Mouse (Mus musculus) forebrain, embryonic 10.5 days (tissue): ENCODE data around the gene Cebpa. TPM values are rescaled to one million over a fixed set of nuclear protein-coding genes. Genes with fewer than 3 reads are reported as not detected.

Experiments
- DNase-seq: peaks from one replicate; pipeline ENCODE4 v3.0.0-alpha.2; 2017; ENCODE audit warnings: low spot score; ENCODE audit errors: extremely low spot score
- H3K27ac ChIP-seq: fragments of 300-500 bp; sonication (generic); 2 replicates; pipeline ENCODE4 v1.5.1; 2016; ENCODE audit warnings: mild to moderate bottlenecking
- H3K27me3 ChIP-seq: fragments of 300-500 bp; sonication (generic); 2 replicates; pipeline ENCODE4 v1.6.1; 2016; ENCODE audit warnings: mild to moderate bottlenecking; ENCODE audit not compliant: poor library complexity, severe bottlenecking
- H3K36me3 ChIP-seq: fragments of 300-500 bp; sonication (generic); replicated peaks from 2 replicates; pipeline ENCODE4 v1.6.1; 2016; ENCODE audit warnings: mild to moderate bottlenecking, moderate library complexity
- H3K4me1 ChIP-seq: fragments of 300-500 bp; sonication (generic); 2 replicates; pipeline ENCODE4 v1.6.1; 2016
- H3K4me3 ChIP-seq: fragments of 300-500 bp; sonication (generic); 2 replicates; pipeline ENCODE4 v1.5.1; 2016; ENCODE audit warnings: mild to moderate bottlenecking, moderate library complexity
- H3K9me3 ChIP-seq: fragments of 300-500 bp; sonication (generic); 2 replicates; pipeline ENCODE4 v1.6.1; 2016; ENCODE audit warnings: mild to moderate bottlenecking, moderate library complexity
- WGBS: fragments of 180-500 bp; shearing (Covaris S2); methylation state at CpG from one replicate; pipeline ENCODE4 v1.1.7; 2016; 5-methylcytosine and 5-hydroxymethylcytosine counted together
- polyA plus RNA-seq: library from polyadenylated mRNA; unstranded; fragments of >200 nt; fragmentation: Nextera tagmentation; extraction: Ambion mirVana; gene quantifications from 2 replicates; pipeline ENCODE4 v1.2.1, GENCODE M21; 2016

Gene Cebpa
- polyA plus RNA-seq, 1 experiment from 2014 or later: 0.40 TPM

DNA sequence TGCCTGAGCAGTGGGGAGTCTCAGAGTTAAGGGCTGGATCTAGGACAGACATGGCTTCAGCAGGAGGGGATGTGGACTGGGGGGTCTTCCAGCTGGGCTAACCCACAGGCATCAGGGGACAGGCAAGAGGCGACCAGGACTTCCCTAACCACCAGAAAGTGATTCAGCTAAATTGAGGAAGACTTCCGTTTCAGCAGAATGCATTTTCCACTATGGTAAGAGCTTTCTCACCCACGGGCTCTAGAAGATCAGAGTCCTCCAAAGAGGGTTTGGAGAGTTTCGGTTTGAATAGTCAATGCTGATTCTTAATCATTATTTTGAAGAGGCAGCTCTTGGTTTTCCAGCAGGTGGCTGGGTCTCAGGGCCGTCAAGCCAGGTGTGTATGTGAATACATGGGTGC lies 20.8 kb downstream of the Cebpa start:
- H3K9me3 ChIP-seq: no peaks in the 10 kb centered on the region
- H3K27me3 ChIP-seq: no peaks in the 10 kb centered on the region
- 88% methylated on average over 5 of the region's 5 CpGs for WGBS
- no peak for DNase-seq
- no peak overlapping the region for H3K4me3 ChIP-seq
- peaks cover 10% of the 10 kb centered on the region; the same call in 1 of the 2 replicates for H3K4me1 ChIP-seq
- no peaks in the 10 kb centered on the region for H3K36me3 ChIP-seq
- H3K27ac ChIP-seq: no peak overlapping the region

DNA sequence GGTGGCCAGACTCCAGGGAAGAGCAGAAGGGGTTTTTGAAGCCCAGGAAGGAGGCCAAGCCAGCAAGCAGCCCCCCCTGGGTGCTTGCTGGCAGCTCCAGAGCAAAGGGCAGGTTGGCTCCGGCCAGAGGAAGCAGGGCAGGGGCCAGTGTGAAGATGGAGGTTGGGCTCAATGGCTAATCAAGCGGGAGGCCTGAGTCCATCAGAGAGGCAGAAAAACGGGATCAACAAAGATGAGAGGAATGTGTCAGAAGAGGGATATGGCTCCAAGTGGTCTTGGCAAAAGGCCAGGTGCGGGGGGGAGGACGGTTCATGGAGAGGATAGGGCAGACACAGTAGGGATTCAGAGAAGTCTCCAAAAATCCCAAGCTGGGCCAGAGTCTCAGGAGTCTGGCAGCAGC lies 22.4 kb downstream of the Cebpa start:
- peaks cover 9% of the 10 kb centered on the region; the same call in 1 of the 2 replicates for H3K4me1 ChIP-seq
- WGBS: 77% methylated on average over 5 of the region's 5 CpGs

DNA sequence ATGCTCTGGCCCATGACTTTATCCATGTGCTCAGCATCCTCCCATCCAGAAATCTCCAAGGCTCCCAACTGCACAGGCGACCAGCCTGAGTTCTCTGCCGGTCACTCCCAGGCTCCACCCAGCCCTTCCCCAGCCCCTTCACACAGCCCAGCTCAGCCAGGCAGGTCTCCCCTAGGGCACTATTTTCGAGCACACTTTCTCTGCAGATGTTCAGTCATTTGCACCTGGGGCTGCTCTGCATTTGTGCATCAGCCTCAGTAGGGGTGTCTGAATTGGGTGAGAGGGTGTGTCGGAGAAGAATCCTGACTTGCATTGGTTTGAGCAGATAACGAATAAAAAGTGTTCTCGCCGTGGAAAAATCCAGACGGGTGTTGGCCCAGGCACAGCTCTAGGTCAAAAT lies 23.4 kb downstream of the Cebpa start:
- no peak for DNase-seq
- Histone ChIP-seq H3K4me3 (no peak overlapping the region), H3K27me3 (no peaks in the 10 kb centered on the region), H3K27ac (no peak overlapping the region), H3K4me1 (peaks cover 11% of the 10 kb centered on the region), H3K9me3 (no peaks in the 10 kb centered on the region), H3K36me3 (no peaks in the 10 kb centered on the region)
- WGBS: 74% methylated on average over 8 of the region's 8 CpGs

More for the DNA sequence above, 22.4 kb downstream of the Cebpa start:
- no peak for DNase-seq
- no peaks in the 10 kb centered on the region for H3K9me3 ChIP-seq
- peak overlapping the region; percentile 30; the same call in 1 of the 2 replicates for H3K27ac ChIP-seq
- no peak overlapping the region for H3K4me3 ChIP-seq
- no peaks in the 10 kb centered on the region for H3K27me3 ChIP-seq
- no peaks in the 10 kb centered on the region for H3K36me3 ChIP-seq

DNA sequence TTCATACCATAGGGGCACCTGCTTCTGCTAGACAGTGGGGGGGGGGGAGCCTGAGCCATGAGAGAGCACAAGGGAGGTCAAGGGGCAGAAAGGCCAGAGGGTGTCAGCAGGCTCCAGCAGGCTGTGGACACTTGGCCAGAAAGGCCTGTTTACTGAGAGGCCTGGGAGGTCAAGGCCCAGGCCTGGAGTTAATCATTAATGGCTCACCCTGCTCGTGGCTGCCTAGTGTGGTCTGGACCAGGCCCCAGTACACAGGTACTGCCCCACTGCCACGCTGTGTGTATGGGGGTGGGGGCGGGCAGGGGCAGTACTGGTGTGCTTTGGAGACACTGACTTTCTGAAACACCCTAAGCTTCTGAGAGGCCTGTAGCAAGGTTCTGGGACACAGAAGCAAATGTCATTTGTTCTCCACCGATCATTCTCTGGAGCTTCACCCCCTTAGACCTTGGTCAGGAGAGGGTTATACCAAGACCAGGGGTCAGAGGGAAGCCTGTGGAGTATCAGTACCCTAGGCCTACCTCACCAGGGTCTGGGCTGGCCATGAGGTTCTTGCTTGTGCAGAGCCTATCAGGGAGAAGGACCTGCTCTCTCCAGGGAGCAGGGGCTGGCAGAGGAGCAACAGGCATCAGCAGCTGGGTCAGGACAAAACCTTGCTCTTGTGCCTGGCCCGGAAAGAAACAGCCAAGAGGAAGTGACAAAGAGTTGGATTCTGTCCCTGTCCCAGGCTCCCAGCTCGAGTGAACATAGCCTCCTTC lies 24.9 kb downstream of the Cebpa start:
- Histone ChIP-seq H3K36me3 (no peaks in the 10 kb centered on the region), H3K27me3 (no peaks in the 10 kb centered on the region), H3K4me1 (peaks cover 15% of the 10 kb centered on the region), H3K4me3 (no peak overlapping the region), H3K27ac (0 out of 2 replicates have a peak overlapping the region, but pooled peaks have one; percentile 11), H3K9me3 (no peaks in the 10 kb centered on the region)
- no peak for DNase-seq
- 67% methylated on average over 6 of the region's 6 CpGs for WGBS

DNA sequence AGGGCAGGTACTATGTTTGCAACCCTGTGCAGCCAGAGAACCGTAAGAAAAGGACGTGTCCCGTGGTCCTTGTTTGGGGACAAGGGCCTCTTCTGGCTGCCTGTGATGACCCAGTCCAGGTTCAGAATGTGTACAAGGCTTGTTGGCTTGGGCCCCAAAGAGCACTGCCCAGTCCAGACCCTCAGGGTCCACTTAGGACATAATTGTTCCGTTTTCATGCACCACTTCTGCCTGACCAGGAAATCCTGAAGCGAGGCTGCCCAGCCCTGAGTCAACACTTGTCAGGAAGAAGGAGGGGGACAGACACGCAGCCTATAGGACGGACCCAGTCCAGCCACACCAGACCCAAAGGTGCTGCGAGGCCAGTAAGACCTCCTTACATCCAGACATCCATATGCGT lies 26.0 kb downstream of the Cebpa start:
- H3K36me3 ChIP-seq: no peaks in the 10 kb centered on the region
- 85% methylated on average over 9 of the region's 9 CpGs for WGBS
- no peak overlapping the region for H3K27ac ChIP-seq
- H3K4me1 ChIP-seq: peaks cover 23% of the 10 kb centered on the region
- H3K4me3 ChIP-seq: no peak overlapping the region
- no peak for DNase-seq
- H3K27me3 ChIP-seq: no peaks in the 10 kb centered on the region
- H3K9me3 ChIP-seq: no peaks in the 10 kb centered on the region

DNA sequence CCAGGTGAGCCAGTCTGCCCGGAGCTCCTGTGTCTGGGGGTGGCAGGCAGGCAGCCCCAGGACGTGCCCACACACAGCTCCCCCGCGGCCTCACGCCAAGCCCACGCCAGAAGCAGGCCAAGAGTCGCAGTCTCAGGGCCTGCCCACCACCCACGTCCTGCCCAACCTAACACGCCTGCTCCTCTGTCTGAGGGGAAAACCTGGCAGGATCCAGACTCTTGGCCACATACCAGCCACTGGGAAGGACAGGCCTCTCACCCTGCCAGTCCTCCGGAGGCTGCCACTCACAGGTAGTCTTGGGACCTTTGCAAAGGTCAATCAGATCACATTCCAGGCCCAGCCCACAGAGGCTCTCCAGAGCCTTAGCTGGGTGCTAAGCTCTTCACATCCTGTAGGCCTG lies 27.2 kb downstream of the Cebpa start:
- no peak overlapping the region for H3K4me3 ChIP-seq
- H3K27ac ChIP-seq: no peak overlapping the region
- no peak for DNase-seq
- no peaks in the 10 kb centered on the region for H3K9me3 ChIP-seq
- 88% methylated on average over 10 of the region's 10 CpGs for WGBS
- peaks cover 30% of the 10 kb centered on the region for H3K4me1 ChIP-seq
- no peaks in the 10 kb centered on the region for H3K36me3 ChIP-seq
- H3K27me3 ChIP-seq: no peaks in the 10 kb centered on the region

DNA sequence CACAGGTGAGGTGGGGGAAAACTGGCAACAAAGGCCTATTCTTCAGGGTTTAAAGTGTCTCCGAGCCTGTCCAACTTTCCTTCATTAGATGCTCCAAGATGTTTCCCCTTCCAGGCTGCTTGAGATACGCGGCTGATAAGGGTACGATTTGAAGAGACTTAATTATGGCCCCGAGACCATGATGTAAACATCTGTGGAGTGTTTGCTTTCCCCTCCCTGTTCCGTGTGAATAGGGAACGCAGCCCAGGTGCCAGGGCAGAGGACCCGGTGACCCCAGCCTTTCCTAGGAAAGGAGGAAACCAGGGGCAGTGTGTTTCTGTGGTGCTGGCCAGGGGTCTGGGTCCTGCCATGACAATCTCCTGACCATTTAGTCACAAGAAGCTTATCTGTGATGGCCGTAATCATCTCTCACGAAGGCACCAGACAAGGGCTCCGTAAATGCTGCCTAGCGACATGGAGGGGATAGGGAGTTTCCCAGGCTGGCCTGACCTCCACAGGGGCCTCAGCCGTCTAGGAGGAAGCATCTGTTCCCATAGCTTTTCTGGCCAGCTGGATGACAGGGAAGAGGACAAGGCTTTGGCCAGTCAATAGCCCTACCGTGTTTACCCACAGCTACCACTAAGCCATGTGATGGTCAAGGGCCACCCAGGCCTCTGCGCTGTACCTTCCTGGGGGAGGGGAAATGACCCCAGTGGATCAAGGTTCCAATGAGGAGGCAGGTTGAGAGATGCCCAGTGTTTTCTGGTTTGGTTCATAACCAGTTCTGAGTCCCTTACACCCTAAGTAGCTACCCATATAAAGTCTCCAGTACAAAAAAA lies 30.7 kb downstream of the Cebpa start:
- no peak overlapping the region for H3K27ac ChIP-seq
- no peaks in the 10 kb centered on the region for H3K9me3 ChIP-seq
- H3K4me3 ChIP-seq: no peak overlapping the region
- H3K27me3 ChIP-seq: no peaks in the 10 kb centered on the region
- H3K4me1 ChIP-seq: peaks cover 26% of the 10 kb centered on the region
- no peak for DNase-seq
- 75% methylated on average over 15 of the region's 15 CpGs for WGBS
- H3K36me3 ChIP-seq: no peaks in the 10 kb centered on the region

DNA sequence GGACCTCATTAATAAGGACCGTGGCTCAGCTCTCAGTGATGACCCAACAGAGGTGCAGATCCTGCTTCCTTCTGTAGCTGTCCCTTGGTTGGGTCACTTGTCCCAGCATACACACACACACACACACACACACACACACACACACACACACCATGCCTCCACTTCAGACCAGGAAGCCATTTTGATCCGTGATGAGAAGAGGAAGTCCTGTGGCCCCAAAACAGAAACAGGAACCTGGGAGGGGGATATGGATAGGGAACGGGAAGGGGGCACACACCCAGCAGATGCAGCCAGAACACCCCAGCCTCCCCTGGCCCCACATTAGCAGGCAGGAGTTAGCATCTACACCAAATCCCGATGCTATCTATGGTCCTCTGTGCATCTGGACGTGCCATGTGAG lies 31.8 kb downstream of the Cebpa start:
- Histone ChIP-seq H3K9me3 (no peaks in the 10 kb centered on the region), H3K4me1 (peaks cover 26% of the 10 kb centered on the region), H3K27me3 (no peaks in the 10 kb centered on the region), H3K4me3 (no peak overlapping the region), H3K27ac (no peak overlapping the region), H3K36me3 (no peaks in the 10 kb centered on the region)
- DNase-seq: no peak
- WGBS: 83% methylated on average over 5 of the region's 5 CpGs

DNA sequence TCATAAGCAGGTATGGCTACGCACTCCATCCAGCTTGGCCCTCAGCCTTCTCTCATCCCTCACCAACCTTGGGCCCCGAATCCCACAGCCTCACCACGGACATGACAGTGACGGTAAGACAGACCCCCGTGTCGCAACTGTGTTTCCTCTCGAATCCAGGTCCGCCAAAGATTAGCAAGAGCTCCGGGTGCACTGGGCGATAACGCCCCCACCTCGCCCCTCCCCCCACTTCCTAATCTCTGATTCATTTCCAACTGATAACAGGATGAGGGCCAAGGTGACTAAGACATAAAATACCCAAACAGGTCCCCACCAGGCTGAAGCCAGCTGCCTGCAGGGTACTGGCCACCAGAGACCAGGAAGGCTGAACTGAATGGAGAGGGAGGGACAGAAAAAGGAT lies 35.4 kb downstream of the Cebpa start:
- no peaks in the 10 kb centered on the region for H3K36me3 ChIP-seq
- 83% methylated on average over 12 of the region's 12 CpGs for WGBS
- peaks cover 13% of the 10 kb centered on the region for H3K4me1 ChIP-seq
- peaks cover 2% of the 10 kb centered on the region for H3K9me3 ChIP-seq
- H3K4me3 ChIP-seq: no peak overlapping the region
- H3K27ac ChIP-seq: no peak overlapping the region
- DNase-seq: no peak
- no peaks in the 10 kb centered on the region for H3K27me3 ChIP-seq

DNA sequence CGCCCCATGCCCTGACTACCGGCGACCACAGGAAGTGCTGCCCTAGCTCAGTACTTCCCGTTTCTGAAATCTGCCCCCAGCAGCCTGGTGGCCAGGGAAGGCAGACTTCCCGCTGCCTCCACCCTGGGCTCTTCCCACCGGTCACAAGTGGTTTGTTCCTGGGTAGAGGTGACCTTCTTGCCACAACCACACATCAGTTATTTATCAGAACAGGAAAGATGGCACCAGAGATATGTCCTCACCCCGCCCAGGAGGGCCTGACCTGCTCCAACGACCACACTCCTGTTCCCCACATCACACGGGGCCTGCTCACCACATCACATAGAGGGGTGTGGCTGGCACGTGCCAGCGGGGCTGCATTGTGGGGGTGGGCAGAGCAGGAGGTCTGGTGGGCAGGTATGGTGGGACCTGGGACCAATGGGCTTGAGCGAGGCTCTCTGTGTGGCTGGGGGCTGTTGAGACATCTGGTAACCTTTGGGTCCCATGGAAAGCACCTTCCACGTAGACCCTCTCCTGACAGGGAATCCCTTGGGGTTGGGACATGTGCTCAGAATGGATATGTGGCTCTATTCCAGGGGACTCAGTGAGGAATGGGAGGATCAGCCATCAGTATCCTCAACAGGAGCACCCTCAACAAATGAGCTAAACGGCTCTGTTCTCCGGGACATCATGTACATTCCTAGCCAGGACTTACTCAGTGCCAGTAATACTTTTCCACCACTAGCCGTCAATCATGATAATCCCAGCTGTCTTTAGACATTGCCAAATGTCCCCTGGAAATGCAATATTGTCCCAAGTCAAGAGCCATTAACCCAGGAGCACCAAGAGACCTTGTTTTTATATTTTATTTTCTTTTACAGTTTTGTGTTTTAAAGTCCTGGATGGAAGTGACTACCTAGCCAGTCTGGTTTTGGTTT lies 37.7 kb downstream of the Cebpa start:
- H3K36me3 ChIP-seq: no peaks in the 10 kb centered on the region
- no peaks in the 10 kb centered on the region for H3K27me3 ChIP-seq
- no peak for DNase-seq
- 78% methylated on average over 16 of the region's 16 CpGs for WGBS
- no peak overlapping the region for H3K27ac ChIP-seq
- no peak overlapping the region for H3K4me3 ChIP-seq
- peaks cover 4% of the 10 kb centered on the region for H3K9me3 ChIP-seq
- no peaks in the 10 kb centered on the region; the same call in 1 of the 2 replicates for H3K4me1 ChIP-seq

DNA sequence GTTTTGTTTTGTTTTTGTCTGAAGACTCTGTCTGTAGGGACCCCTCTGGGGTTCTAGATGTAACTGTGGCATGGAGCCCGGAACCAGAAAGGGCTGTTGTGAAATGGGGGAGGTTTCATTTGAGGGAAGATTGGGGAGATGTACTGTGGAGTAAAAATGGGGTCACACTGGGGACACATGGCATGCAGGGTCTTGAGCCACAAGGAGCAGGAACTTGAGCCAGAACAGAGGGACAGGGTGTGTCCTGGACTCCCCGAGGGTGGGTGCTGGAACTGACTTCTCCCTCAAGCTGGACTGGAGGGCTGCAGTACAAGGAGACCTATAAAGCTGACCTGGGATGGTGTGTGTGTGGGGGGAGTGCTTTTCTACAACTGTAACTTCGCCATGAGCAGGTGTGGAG lies 38.4 kb downstream of the Cebpa start:
- Histone ChIP-seq H3K4me3 (no peak overlapping the region), H3K27me3 (no peaks in the 10 kb centered on the region), H3K27ac (no peak overlapping the region), H3K36me3 (no peaks in the 10 kb centered on the region), H3K9me3 (peaks cover 4% of the 10 kb centered on the region), H3K4me1 (no peaks in the 10 kb centered on the region)
- WGBS: 79% methylated on average over 3 of the region's 3 CpGs
- DNase-seq: no peak

DNA sequence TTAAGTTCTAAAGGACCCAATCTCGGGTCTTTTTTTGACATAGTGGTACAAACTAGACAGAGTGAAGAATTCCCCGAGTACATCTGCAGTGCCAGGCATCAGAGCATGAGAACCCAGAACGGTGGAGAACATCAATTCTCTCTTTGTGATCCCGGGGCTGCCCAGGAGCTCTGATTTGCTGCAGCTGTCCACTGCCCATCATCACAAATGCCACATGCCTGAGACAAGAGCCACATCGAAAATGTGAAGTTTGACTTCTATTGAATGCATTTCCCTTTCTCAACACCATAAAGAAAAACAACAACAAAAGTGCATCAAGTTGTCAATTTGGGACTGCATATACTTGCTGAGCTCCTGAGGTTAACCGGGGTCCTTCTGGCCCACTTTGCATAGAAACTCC lies 43.4 kb downstream of the Cebpa start:
- 80% methylated on average over 6 of the region's 6 CpGs for WGBS
- H3K36me3 ChIP-seq: no peaks in the 10 kb centered on the region
- no peak for DNase-seq
- no peak overlapping the region for H3K27ac ChIP-seq
- no peak overlapping the region for H3K4me3 ChIP-seq
- H3K9me3 ChIP-seq: peaks cover 4% of the 10 kb centered on the region
- H3K27me3 ChIP-seq: no peaks in the 10 kb centered on the region
- no peaks in the 10 kb centered on the region for H3K4me1 ChIP-seq
